Mouse (Mus musculus) MEL (cell line): ENCODE results near the gene Sars2. TPM values are rescaled to one million over a fixed set of nuclear protein-coding genes. Genes with fewer than 3 reads are reported as not detected.
"Not testable (repeated sequence)": the region's sequence is repeated elsewhere in the genome, so short reads cannot be mapped to it uniquely, and the experiment has no call there.

Source experiments
- DNase-seq: peaks from one replicate; pipeline ENCODE4 v3.0.0; 2011; ENCODE audit warnings: low read depth, low spot score
- H3K27ac ChIP-seq: 2 replicates; pipeline ENCODE4 v1.5.1; 2012; ENCODE audit warnings: low read depth, mild to moderate bottlenecking, control low read depth, low read length, moderate library complexity; ENCODE audit not compliant: control insufficient read depth
- H3K27me3 ChIP-seq, 2 experiments: fragments of 150-350 bp in 1 of 2; sonication (generic) in 1 of 2; 2 replicates each; pipeline ENCODE4 v1.6.1; 2012; ENCODE audit warnings: low read length in 2 of 2, mild to moderate bottlenecking in 2 of 2, improper control_type of control experiment in 1 of 2, moderate library complexity in 1 of 2; ENCODE audit not compliant: insufficient read depth in 2 of 2, control insufficient read depth in 1 of 2
- H3K36me3 ChIP-seq, 2 experiments: 2 replicates each; pipeline ENCODE4 v1.6.1; 2012 to 2014; ENCODE audit warnings: low read length in 2 of 2, improper control_type of control experiment in 1 of 2, inconsistent platforms in 1 of 2, mild to moderate bottlenecking in 1 of 2; ENCODE audit not compliant: insufficient read depth in 2 of 2, control insufficient read depth in 1 of 2
- H3K4me1 ChIP-seq, 2 experiments: fragments of 150-350 bp in 1 of 2; sonication (generic) in 1 of 2; 2 replicates each; pipeline ENCODE4 v1.6.1; 2012; ENCODE audit warnings: low read length in 2 of 2, improper control_type of control experiment in 1 of 2, mild to moderate bottlenecking in 1 of 2; ENCODE audit not compliant: insufficient read depth in 2 of 2, control insufficient read depth in 1 of 2
- H3K4me3 ChIP-seq, 2 experiments: fragments of 150-350 bp in 1 of 2; sonication (generic) in 1 of 2; 2 replicates each; pipeline ENCODE4 v1.5.1; 2012; ENCODE audit warnings: low read depth in 2 of 2, low read length in 2 of 2, mild to moderate bottlenecking in 2 of 2, moderate library complexity in 2 of 2, control low read depth in 1 of 2, improper control_type of control experiment in 1 of 2; ENCODE audit not compliant: control insufficient read depth in 1 of 2, insufficient read depth in 1 of 2
- H3K79me2 ChIP-seq: 2 replicates; pipeline ENCODE4 v1.6.1; 2012; ENCODE audit warnings: mild to moderate bottlenecking, low read length, moderate library complexity; ENCODE audit not compliant: control insufficient read depth, poor library complexity, insufficient read depth
- H3K9ac ChIP-seq: 2 replicates; pipeline ENCODE4 v1.6.1; 2012; ENCODE audit warnings: low read depth, mild to moderate bottlenecking, control low read depth, low read length, moderate library complexity; ENCODE audit not compliant: control insufficient read depth, poor library complexity, severe bottlenecking
- H3K9me3 ChIP-seq: fragments of 150-350 bp; sonication (generic); replicated peaks from 2 replicates; pipeline ENCODE4 v1.6.1; 2012; ENCODE audit warnings: mild to moderate bottlenecking, low read length, improper control_type of control experiment, moderate library complexity; ENCODE audit not compliant: insufficient read depth
- BHLHE40 ChIP-seq: IDR thresholded peaks from 2 replicates; pipeline ENCODE4 v1.6.1; 2012; ENCODE audit warnings: low read depth, mild to moderate bottlenecking, inconsistent platforms, low read length, improper control_type of control experiment, borderline replicate concordance
- CHD1 ChIP-seq: IDR thresholded peaks from 2 replicates; pipeline ENCODE4 v1.6.1; 2012; ENCODE audit warnings: low read depth, mild to moderate bottlenecking, inconsistent platforms, low read length, improper control_type of control experiment
- CHD2 ChIP-seq: IDR thresholded peaks from 2 replicates; pipeline ENCODE4 v1.6.1; 2011; ENCODE audit warnings: low read length, improper control_type of control experiment
- ETS1 ChIP-seq: IDR thresholded peaks from 2 replicates; pipeline ENCODE4 v1.6.1; 2012; ENCODE audit warnings: low read depth, mild to moderate bottlenecking, inconsistent platforms, low read length, improper control_type of control experiment, moderate library complexity
- GATA1 ChIP-seq: IDR thresholded peaks from 2 replicates; pipeline ENCODE4 v1.6.1; 2011; ENCODE audit warnings: low read depth, low read length, improper control_type of control experiment
- JUND ChIP-seq: IDR thresholded peaks from 2 replicates; pipeline ENCODE4 v1.6.1; 2011; ENCODE audit warnings: low read depth, mild to moderate bottlenecking, improper control_type of control experiment, low read length
- MXI1 ChIP-seq: IDR thresholded peaks from 2 replicates; pipeline ENCODE4 v1.6.1; 2011; ENCODE audit warnings: mild to moderate bottlenecking, low read depth, low read length, improper control_type of control experiment
- MYB ChIP-seq: IDR thresholded peaks from 2 replicates; pipeline ENCODE4 v1.6.1; 2011; ENCODE audit warnings: mild to moderate bottlenecking, low read depth, low read length, improper control_type of control experiment
- NELFE ChIP-seq: IDR thresholded peaks from 2 replicates; pipeline ENCODE4 v1.6.1; 2011; ENCODE audit warnings: low read depth, low read length, improper control_type of control experiment
- POLR2A ChIP-seq, 2 experiments: IDR thresholded peaks; 2 replicates each; pipeline ENCODE4 v1.6.1; 2011 to 2012; ENCODE audit warnings: low read length in 2 of 2, mild to moderate bottlenecking in 2 of 2, control low read depth in 1 of 2, improper control_type of control experiment in 1 of 2, low read depth in 1 of 2, moderate library complexity in 1 of 2; ENCODE audit not compliant: control insufficient read depth in 1 of 2, insufficient read depth in 1 of 2, poor library complexity in 1 of 2
- POLR2AphosphoS2 ChIP-seq: IDR thresholded peaks from 2 replicates; pipeline ENCODE4 v1.6.1; 2011; ENCODE audit warnings: low read length, improper control_type of control experiment
- POLR2AphosphoS5 ChIP-seq: IDR thresholded peaks from 2 replicates; pipeline ENCODE4 v1.6.1; 2012; ENCODE audit warnings: low read depth, borderline replicate concordance, mild to moderate bottlenecking, inconsistent platforms, low read length, moderate library complexity, mixed read lengths
- RAD21 ChIP-seq: IDR thresholded peaks from 2 replicates; pipeline ENCODE4 v1.6.1; 2011; ENCODE audit warnings: mild to moderate bottlenecking, low read depth, low read length, improper control_type of control experiment
- RCOR1 ChIP-seq: IDR thresholded peaks from 2 replicates; pipeline ENCODE4 v1.6.1; 2012; ENCODE audit warnings: low read depth, mild to moderate bottlenecking, inconsistent platforms, low read length, improper control_type of control experiment
- SIN3A ChIP-seq: IDR thresholded peaks from 2 replicates; pipeline ENCODE4 v1.6.1; 2012; ENCODE audit warnings: low read length, improper control_type of control experiment, inconsistent platforms
- SMC3 ChIP-seq: IDR thresholded peaks from 2 replicates; pipeline ENCODE4 v1.6.1; 2011; ENCODE audit warnings: low read depth, low read length, improper control_type of control experiment
- TAL1 ChIP-seq: IDR thresholded peaks from 2 replicates; pipeline ENCODE4 v1.6.1; 2012; ENCODE audit warnings: mild to moderate bottlenecking, inconsistent platforms, low read length, moderate library complexity, mixed read lengths
- TCF12 ChIP-seq: IDR thresholded peaks from 2 replicates; pipeline ENCODE4 v1.6.1; 2014; ENCODE audit warnings: low read depth, mild to moderate bottlenecking, inconsistent platforms, low read length, improper control_type of control experiment, moderate library complexity
- UBTF ChIP-seq: IDR thresholded peaks from 2 replicates; pipeline ENCODE4 v1.6.1; 2012; ENCODE audit warnings: low read depth, mild to moderate bottlenecking, inconsistent platforms, low read length, improper control_type of control experiment, moderate library complexity, borderline replicate concordance; ENCODE audit not compliant: insufficient read depth
- USF1 ChIP-seq: IDR thresholded peaks from 2 replicates; pipeline ENCODE4 v1.6.1; 2014; ENCODE audit warnings: low read depth, mild to moderate bottlenecking, inconsistent platforms, low read length, improper control_type of control experiment, moderate library complexity
- USF2 ChIP-seq, 2 experiments: IDR thresholded peaks; 2 replicates each; pipeline ENCODE4 v1.6.1; 2011 to 2012; ENCODE audit warnings: improper control_type of control experiment in 2 of 2, low read length in 2 of 2, borderline replicate concordance in 1 of 2, inconsistent platforms in 1 of 2, low read depth in 1 of 2, mild to moderate bottlenecking in 1 of 2; ENCODE audit not compliant: insufficient read depth in 1 of 2
- ZKSCAN1 ChIP-seq: IDR thresholded peaks from 2 replicates; pipeline ENCODE4 v1.6.1; 2012; ENCODE audit warnings: low read depth, mild to moderate bottlenecking, inconsistent platforms, low read length, improper control_type of control experiment, moderate library complexity
- ZMIZ1 ChIP-seq: IDR thresholded peaks from 2 replicates; pipeline ENCODE4 v1.6.1; 2012; ENCODE audit warnings: low read depth, mild to moderate bottlenecking, inconsistent platforms, low read length, improper control_type of control experiment, moderate library complexity
- ZNF384 ChIP-seq: IDR thresholded peaks from 2 replicates; pipeline ENCODE4 v1.6.1; 2012; ENCODE audit warnings: low read depth, mild to moderate bottlenecking, inconsistent platforms, low read length, improper control_type of control experiment
- polyA plus RNA-seq, 2 experiments: library from polyadenylated mRNA; stranded (reverse) in 1 of 2; unstranded in 1 of 2; fragments of >175 nt in 1 of 2; fragments of >200 nt in 1 of 2; gene quantifications; 2 replicates each; pipeline versions ENCODE4 v1.2.1 to v1.2.4; 2012; ENCODE audit warnings: low replicate concordance in 2 of 2, low read depth in 1 of 2; ENCODE audit not compliant: insufficient read length in 2 of 2, insufficient read depth in 1 of 2, missing spikeins in 1 of 2
- total RNA-seq: library from RNA; depleted of rRNA; stranded (reverse); fragments of 300-350 nt; gene quantifications from 2 replicates; pipeline ENCODE4 v1.2.3, GENCODE M21; 2012

Sars2 gene
- total and polyA plus RNA-seq, 3 experiments, result 19.2 to 51.4 TPM; not detected in 1

DNA sequence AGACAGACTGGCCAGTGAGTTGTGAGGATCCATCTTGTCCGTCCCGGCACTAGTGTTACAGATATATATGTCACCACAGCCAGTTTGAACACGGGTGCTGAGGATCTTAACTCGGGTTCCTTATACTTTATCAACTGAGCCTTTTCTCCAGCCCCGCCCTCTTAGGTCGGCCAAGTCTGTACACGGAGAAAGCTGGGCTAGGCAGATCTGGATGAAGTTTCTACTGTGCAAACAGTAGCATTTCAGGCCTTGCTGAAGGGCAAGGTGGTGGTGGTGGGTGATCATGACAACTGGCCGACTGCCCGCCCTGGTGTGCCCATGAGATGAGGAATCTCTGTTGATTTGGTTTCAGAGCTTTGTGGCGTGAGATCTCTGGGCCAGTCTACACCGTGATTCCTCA lies 44.5 kb upstream of the Sars2 start:
- Histone ChIP-seq H3K27me3 (no peaks in the 10 kb centered on the region), H3K4me3 (no peak overlapping the region), H3K27ac (no peak overlapping the region), H3K9me3 (no peaks in the 10 kb centered on the region), H3K9ac (no peak overlapping the region), H3K4me1 (peaks cover 0 to 3% of the 10 kb centered on the region in 2 experiments; a peak in 2 of 4 replicates), H3K36me3 (no peaks in the 10 kb centered on the region)
- TF ChIP-seq RCOR1 (no peak), USF1 (no peak), SIN3A (no peak), TAL1 (no peak), POLR2AphosphoS5 (no peak), BHLHE40 (no peak), NELFE (no peak), CHD1 (no peak), ZMIZ1 (no peak), ETS1 (no peak), USF2 (IDR thresholded peaks at IDR 0.05; ENCODE audit: borderline replicate concordance in 1 of 2, insufficient read depth in 1 of 2, low read depth in 1 of 2, low read length in 2 of 2) (no peak), GATA1 (no peak), MXI1 (no peak), CHD2 (no peak), POLR2A (IDR thresholded peaks at IDR 0.05; ENCODE audit: control insufficient read depth in 1 of 2, insufficient read depth in 1 of 2, low read depth in 1 of 2, low read length in 2 of 2, poor library complexity in 1 of 2) (no peak), TCF12 (no peak), ZKSCAN1 (no peak), UBTF (no peak)
- TF ChIP-seq, all 39 proteins: peak for 0
- no peaks in the 10 kb centered on the region for H3K79me2 ChIP-seq
- peak; percentile 31 for DNase-seq

DNA sequence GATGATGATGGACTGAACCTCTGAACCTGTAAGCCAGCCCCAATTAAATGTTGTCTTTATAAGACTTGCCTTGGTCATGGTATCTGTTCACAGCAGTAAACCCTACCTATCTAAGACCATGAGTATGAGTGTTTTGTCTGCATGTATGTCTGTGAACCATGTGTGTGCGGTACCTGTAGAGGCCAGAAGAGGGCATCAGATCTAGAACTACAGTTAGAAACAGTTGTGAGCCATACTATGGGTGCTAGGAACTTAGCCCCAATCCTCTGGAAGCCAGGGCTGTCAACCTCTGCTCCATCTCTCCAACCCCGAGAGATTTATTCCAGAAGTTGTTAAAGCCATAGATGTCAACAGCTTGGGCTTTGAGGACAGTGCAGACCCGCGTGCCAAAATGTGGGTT lies 41.5 kb upstream of the Sars2 start:
- no peak for TF ChIP-seq CHD2
- TF ChIP-seq ZKSCAN1, result no peak
- no peak for TF ChIP-seq CHD1
- TF ChIP-seq POLR2AphosphoS2, result no peak
- TF ChIP-seq JUND, result no peak
- TF ChIP-seq POLR2A (IDR thresholded peaks at IDR 0.05; ENCODE audit: control insufficient read depth in 1 of 2, insufficient read depth in 1 of 2, low read depth in 1 of 2, low read length in 2 of 2, poor library complexity in 1 of 2), result no peak
- no peak for TF ChIP-seq ZMIZ1
- no peak for TF ChIP-seq POLR2AphosphoS5
- TF ChIP-seq SMC3, result no peak
- no peak for TF ChIP-seq RAD21
- no peak for TF ChIP-seq MYB
- no peak for TF ChIP-seq TCF12
- TF ChIP-seq ZNF384, result no peak
- TF ChIP-seq, all 39 proteins: peak for 0
- Histone ChIP-seq H3K9me3 (no peaks in the 10 kb centered on the region), H3K4me3 (no peak overlapping the region), H3K9ac (no peak overlapping the region), H3K27ac (no peak overlapping the region), H3K79me2 (no peaks in the 10 kb centered on the region), H3K27me3 (no peaks in the 10 kb centered on the region), H3K36me3 (no peaks in the 10 kb centered on the region), H3K4me1 (peaks cover 0 to 3% of the 10 kb centered on the region in 2 experiments; a peak in 2 of 4 replicates)
- no peak for DNase-seq

DNA sequence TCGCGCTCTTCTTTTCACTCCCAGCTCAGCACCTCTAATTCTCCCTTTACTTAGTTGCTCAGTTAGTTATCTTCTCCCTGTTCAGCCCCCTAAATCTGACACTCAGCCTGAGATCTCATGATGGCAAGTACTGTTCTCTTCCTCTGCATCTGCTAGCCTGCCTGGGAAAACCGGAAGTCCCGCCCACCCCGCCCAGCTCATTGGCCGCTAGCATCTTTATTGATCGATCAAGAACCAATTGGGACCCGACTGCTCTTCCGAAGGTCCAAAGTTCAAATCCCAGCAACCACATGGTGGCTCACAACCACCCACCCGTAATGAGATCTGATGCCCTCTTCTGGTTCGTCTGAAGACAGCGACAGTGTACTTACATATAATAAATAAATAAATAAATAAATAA lies 40.5 kb upstream of the Sars2 start:
- not testable (repeated sequence) for H3K27ac ChIP-seq, H3K27me3 ChIP-seq, H3K4me1 ChIP-seq, H3K9me3 ChIP-seq, H3K4me3 ChIP-seq, H3K9ac ChIP-seq, H3K79me2 ChIP-seq, H3K36me3 ChIP-seq, DNase-seq
